Mouse (Mus musculus): ENCODE measurements around the gene Bcl7b.

Gene Bcl7b

DNA sequence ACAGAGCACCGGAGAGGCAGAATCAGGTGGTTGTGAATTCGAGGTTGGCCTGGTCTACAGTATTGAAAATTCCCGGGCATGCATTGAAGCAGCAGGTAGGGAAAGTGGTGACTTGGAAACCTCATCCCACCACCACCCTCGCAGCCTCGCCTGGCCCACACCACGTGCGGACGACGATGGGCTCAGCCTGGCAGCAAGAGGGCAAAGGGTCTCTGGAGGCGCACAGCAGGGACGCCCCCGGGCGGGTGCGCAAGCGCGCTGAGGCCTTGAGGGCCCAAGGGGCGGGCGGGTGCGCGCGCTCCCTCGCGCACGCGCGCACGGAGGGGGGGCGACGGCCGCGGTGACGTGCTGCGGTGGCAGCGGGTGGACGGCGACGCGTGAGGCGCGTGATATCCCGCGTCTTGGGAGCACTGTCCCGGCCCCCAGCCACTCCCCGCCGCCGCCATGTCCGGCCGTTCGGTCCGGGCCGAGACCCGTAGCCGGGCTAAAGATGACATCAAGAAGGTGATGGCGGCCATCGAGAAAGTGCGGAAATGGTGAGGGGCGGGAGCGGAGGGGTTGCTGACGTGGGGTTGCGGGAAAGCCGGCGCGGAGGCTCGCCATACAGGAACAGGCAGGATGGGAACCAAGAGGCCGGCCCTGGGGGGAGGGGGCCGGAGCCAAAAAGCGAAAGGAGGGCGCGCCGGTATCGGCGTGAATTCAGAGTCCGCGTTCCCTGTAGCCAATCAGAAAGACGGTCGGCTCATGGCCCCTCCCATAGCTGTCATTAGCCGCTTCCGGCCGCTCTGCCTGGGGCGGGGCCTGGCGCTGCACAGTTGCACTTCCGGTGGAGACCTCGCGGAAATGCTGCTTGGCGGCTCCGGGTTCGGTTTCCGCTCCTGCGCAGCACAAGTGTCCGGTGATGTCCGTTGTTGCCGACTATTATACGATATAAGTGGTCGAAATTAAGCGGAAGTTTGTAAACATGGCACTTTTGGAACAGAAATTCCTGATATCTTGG, at the start of gene Bcl7b:
Bcl7b (plus strand) TSS at position 221 of the 1,000 bp plus-strand sequence.
- peak; percentile 88 to 97 for DNase-seq (ENCODE audit: low spot score in 2 of 2)

DNA sequence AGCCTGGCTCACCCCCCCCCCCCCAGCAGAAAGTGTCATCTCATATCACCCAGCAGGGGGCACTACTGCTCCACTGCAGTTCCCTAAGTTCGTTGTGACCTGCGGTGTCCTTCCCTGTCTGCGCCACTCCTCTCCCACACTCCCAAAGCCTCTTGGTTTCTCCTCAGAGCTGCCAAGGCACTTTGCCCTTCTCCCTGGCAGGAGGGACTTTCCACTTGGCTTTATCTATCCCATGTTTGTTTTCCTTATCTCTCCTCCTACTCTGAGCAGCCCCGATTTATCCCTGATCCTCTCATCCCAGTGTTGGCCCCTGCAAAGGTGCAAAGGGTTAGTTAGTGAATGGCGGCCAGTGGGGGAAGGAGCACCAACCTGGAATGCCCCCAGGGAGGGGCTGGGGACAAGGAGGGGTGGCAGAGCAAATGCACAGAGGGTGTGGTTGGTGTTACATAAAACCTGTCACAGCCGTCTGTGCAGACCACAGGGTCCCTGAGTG, 49.4 kb upstream of the Bcl7b start:
- peak; percentile 38 to 69 for DNase-seq (ENCODE audit: low spot score in 2 of 2)

DNA sequence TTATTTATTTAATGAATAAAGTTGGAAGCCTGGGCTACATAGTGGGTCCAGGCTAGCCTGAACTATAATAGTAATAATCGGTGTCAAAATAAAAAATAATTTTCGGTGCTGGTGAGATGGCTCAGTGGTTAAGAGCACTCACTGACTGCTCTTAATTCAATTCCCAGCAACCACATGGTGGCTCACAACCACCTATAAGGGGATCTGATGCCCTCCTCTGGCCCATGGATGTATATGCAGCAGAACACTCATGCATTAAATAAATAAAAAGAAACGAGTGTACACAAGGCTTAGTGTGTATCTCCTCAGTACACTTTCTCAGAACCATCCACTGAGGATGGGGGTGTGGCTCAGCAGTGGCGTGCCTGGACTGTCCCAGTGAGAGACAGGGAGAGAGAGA, 47.3 kb upstream of the Bcl7b start:
- DNase-seq (ENCODE audit: low spot score in 2 of 2), result no peak

DNA sequence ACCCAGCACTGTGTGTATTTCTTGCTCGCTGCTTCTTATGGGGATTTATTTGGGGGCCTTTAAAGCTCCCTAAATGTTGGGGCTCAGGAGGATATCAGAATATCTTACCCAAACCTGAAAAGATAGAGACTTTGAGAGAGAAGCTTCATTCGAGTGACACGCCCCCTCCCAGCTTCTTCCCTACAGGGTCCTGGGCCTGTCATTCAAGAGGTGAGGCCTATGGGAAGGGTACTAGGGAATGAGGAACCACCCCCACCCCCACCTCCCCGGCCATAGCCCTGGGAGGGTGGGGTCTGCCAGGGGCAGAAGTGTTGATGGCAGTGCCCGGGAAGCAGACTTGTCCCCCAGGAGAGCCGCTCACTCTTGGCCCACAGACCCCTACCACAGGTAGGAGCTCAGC, 42.0 kb upstream of the Bcl7b start:
- no peak for DNase-seq (ENCODE audit: low spot score in 2 of 2)

DNA sequence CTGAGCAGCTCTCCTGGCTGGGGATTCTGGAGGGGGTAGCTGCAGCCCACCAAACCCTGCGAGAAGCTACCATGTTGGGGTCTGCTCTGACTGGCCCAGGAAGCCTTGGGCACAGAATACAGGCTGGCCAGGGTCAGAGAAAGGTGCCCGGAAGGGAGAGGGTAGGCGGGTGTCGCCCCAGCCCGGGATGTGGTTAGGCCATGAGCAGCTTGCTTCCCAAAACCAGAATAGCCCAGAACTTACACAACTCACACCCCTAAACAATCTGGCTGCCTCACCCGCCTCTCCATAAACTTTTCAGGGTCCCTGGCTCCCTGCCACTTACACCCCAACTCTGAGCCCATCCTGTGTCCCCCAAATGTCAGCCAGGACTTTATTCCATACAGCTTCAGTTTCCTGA, 40.4 kb upstream of the Bcl7b start:
- DNase-seq (ENCODE audit: low spot score in 2 of 2), result no peak

DNA sequence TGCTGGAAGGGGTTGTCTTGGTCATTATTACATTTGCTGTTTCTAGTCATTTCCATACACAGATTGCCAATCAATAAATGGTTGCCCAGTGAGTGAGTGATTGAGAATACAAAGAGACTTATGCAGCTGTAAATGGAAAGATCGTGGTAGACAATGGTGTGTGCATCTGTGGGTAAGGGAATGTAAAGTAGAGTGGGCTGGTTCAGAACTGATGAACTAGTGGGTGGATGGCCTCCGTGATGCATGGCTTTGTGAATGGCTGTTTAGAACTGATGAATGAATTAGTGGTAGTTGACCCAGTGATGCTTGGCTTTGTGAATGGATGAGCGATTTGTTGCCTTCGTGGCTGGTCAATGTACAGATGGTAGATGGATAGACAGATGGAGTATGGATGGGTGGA, 38.3 kb upstream of the Bcl7b start:
- DNase-seq (ENCODE audit: low spot score in 2 of 2), result no peak

DNA sequence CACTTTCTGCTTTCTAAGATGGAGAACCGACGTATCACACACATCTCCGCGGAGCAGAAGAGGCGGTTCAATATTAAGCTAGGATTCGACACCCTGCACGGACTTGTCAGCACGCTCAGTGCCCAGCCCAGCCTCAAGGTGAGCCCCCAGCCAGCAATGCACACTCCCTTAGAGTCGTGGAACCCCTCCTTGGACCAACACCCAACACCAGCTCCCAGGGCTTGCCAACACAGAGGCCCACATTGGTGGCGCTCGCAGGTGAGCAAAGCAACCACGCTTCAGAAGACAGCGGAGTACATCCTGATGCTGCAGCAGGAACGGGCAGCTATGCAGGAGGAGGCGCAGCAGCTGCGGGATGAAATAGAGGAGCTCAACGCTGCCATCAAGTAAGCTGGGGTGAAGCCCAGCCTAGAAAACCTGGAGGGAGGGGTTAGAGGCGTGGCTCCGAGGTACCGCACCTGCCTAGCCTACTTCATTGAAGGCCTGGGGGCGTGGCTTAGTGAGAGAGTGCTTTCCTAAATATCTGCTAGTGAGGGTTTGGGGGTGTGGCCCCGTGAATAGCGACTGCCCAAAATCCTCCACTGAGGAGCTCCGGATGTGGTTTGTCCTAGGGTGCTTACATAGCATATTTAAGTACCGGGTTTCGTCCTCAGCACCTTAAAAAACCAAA, 34.2 kb upstream of the Bcl7b start:
- peak; percentile 16 to 69 for DNase-seq (ENCODE audit: low spot score in 2 of 2)

DNA sequence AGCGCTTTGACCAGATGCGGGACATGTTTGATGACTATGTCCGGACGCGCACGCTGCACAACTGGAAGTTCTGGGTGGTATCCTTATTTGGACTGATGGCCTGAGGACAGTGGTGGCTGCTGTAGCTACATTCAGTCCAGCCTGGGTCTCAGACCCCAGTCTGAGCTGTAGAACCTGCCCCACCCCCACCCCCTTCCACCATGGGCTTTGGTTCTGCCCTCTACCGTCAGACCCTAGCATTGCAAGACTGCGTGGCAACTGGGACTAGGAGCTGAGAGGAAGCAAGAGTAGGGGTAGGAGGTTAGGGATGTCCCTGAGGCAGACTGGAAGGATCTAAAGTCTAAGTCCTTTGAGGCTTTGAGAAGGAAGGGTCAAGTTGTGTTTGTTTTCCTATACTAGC, 33.5 kb upstream of the Bcl7b start:
- peak; percentile 20 to 66 for DNase-seq (ENCODE audit: low spot score in 2 of 2)

DNA sequence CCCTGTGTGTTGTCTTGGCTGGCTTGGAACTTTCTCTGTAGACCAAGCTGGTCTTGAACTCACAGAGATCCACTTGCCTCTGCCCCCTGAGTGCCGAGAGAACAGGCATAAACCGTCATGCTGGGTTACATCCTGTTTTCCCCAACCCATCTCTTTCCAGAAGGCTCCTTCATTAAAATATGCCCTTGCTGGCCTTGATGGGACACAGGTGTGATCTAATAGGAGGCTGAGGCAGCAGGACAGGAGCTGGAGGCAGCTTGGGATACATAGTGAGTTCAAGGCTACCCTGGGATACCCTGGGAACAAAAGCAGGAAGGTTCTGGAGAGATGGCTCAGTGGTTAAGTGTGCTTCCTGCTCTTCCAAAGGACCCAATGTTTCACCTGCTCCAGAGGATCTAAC, 28.2 kb upstream of the Bcl7b start:
- no peak for DNase-seq (ENCODE audit: low spot score in 2 of 2)

DNA sequence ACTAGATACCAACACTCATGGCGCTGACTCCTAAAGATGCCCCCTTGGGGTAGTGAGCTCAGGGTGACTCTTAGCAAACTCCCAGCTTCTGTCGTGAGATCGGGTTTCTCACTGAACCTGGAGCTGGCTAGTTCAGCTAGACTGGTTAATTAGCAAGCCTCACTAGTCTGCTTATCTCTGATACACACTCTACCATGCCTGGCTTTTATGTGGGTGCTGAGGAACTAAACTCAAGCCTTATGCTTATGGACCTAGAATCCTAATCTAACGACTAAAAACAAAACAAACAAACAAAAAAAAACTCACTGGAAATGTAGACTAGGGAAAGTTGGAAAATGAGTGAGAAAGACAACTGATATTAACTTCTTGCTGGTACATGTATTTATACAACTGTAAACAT, 23.6 kb upstream of the Bcl7b start:
- DNase-seq (ENCODE audit: low spot score in 2 of 2), result no peak

DNA sequence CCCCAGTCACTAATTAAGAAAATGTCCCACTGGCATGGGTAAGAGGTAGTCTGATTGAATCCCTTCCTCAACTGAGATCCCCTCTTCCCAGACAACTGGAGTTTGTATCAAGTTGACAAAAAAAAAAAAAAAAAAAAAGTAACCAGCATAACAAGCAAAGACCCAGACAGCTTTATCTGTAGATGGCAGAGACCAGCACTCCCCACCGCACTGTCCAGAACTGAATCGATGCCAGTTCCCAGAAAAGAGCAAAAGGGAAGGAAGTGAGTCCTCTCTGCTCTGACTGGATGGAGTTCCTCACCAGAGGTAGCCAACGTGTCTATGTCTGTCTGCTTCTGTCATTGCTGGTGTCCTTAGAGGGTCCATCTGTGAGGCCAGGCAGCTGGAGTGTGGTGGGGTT, 22.6 kb upstream of the Bcl7b start:
- no peak for DNase-seq (ENCODE audit: low spot score in 2 of 2)

DNA sequence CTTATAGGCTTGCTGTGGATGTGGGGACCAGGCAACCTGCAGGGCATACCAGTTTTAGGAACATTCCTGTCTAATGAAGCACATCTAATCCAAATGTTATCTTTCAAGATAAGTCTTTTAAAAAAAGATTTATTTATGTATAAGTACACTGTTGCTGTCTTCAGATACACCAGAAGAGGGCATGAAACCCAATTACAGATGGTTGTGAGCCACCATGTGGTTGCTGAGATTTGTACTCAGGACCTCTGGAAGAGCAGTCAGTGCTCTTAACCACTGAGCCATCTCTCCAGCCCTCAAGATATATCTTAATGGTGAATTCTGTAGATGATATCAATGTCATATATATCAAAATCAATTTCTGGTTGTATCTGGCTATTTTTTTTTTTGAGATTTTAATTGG, 22.1 kb upstream of the Bcl7b start:
- no peak for DNase-seq (ENCODE audit: low spot score in 2 of 2)

DNA sequence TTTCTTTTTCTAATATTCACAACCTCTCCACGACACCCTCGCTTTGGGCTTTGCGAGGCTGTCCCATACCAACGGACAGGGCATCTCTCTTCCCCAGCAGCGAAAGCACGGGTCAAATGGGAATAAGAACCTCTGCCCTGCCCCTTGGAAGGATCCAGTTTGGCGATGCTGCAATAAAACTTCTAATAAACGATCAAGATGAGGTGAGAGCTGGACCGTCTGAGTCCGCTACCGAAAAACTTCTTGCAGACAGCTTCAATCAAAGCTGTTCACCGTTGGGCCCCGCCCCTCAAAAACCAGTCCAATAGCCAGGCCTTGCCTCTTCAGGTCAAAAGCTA, 19.4 kb upstream of the Bcl7b start:
- peak in 1 of 2 experiments; percentile 94 for DNase-seq (ENCODE audit: low spot score in 2 of 2)

DNA sequence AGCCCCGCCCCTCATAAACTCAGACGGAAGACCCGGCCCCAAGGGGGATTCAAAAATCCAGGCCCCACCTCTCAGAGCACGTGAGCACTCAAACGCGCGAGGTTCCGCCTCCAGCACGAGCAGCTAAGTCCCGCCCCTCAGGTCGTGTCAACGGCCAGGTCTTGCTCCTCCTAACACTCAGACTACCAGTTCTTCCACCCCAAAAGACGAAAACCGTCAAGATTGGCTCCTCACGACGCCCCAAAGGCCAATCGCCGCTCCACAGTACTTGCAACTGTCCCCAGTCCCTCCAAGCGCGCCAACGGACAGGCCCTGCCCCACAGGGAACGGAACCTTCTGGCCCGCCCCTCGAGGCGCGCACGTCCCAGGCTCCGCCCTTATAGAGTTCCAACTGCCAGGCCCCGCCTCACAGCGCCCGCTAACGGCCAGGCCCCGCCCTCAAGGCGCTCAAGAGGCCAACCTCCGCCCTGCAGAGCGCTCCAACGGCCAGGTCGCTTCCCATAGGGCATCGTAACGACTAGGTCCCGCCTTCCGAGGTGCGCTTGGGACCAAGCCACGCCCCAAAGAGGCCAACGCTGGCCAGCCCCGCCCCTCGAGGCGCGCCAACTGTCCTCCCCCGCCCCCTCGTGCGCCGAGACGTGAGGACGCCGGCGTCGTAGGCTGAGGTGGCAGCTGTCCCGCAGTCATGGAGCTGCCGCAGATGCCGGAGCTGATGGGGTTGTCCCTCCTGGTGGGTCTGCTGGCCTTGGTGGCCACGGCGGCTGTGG, 18.8 kb upstream of the Bcl7b start, which contains the start of gene Tbl2:
Tbl2 (plus strand) TSS at position 605 of the 767 bp plus-strand sequence.
- DNase-seq (ENCODE audit: low spot score in 2 of 2), result peak; percentile 98 to 99

DNA sequence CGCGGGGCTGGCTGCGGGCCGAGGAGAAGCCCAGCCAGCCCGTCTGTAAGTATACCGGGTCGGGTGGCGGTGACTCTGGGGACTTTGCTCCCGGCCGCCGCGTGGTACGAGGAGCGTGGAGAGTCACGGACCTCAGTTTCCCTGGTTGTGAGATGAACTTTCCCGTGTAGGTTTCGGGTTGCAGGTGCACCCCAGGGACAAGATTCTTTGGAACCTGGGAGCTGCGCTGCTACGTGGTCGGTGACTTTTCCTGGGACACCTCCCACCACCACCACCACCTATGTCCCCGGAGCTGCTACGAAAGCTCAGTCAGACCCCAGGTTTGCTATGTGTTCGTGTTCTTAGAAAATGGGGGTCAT, 18.3 kb upstream of the Bcl7b start:
- no peak for DNase-seq (ENCODE audit: low spot score in 2 of 2)

DNA sequence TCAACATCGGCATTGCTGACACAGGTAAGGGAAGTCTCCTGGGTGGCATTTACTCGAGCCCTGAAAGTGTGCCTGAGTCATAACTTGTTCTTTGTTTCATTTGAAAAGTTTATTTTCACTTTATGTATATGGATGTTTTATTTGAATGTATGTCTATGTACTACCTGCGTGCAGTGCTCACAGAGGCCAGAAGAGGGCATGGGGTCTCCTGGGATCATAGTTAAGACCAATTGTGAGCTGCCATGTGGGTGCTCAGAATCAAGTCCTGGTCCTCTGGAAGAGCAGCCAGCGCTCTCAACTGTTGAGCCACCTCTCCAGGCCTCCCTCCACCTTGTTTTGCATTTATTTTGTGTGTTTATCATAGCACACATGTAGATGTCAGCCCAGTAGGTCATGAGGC, 11.6 kb upstream of the Bcl7b start:
- no peak for DNase-seq (ENCODE audit: low spot score in 2 of 2)

DNA sequence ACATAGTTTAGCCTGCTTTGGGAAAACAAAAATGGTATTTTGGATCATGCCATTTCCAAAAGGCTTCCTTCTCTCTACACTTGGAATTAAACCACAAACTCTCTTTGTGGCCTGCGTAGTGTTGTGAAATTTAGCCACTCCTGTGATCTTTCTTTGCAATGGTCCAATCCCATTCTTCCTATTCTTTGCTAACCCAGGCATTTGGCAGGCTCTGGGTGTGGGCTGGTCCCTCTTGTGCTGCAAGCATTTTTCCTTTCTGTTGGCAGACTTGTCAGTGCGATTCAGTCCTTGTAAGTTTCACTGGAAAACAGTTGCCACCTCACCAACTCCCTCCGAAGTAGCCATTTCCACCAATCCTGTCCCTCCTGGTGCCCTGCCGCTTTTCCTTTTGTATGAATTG, 6.9 kb upstream of the Bcl7b start:
- DNase-seq (ENCODE audit: low spot score in 2 of 2), result no peak

DNA sequence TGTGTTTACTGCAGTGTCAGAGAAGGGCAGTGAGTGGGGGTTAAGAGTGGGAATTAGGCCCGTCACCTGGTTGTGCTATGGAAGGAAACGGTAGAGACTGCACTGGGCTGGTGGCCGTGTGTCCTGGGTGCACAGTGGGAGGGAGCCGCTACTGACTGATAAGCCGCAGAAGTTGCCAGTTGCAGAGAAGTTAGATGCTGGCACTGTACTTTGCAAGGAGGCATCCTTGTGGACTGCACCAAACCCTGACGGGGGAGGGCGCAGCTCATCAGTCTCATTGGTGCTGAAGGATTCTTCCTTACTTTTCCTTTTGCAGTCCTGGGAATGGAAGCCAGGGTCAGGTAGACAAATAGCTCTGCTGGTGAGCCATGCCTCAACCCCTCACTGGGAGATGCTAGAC, 6.4 kb upstream of the Bcl7b start:
- DNase-seq (ENCODE audit: low spot score in 2 of 2), result no peak

DNA sequence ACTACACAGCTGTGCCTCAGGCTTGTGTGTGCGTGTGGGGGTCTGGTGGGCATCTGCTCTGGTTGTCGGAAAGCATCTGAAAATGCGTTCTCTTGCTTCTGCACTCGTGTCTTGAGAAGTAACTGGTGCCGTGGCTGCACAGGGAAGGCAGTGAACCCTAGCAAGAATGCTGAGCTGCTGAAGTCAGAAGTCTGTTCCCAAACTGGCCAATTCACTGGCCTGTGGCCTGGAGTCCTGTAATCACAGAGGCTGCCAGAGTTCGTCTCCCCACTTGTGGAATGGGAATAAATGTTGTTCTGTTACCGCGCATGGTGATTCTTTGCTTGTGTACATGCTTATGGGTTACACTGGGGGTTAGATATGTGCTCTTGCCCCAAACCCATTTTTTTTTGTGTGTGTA, 5.7 kb upstream of the Bcl7b start:
- DNase-seq (ENCODE audit: low spot score in 2 of 2), result no peak

DNA sequence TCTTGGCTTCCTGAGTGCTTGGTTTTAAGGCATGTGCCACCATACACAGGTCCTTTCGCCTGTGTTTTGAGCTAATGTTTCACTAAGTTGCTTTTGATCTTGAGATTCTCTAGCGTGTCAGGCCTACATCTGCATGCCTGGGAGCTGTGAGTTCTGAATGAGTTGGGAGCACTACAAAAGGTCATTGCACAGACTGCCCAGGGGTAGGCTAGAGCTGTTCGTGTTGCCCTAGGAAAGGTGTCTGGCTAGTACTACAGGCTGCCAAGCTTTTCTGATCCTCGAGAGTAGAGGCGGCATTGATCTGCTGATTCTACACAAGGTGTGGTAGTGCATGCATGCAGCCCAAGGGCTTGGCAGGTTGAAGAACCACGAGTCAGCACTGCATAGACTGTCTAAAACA, 5.3 kb upstream of the Bcl7b start:
- DNase-seq (ENCODE audit: low spot score in 2 of 2), result no peak

DNA sequence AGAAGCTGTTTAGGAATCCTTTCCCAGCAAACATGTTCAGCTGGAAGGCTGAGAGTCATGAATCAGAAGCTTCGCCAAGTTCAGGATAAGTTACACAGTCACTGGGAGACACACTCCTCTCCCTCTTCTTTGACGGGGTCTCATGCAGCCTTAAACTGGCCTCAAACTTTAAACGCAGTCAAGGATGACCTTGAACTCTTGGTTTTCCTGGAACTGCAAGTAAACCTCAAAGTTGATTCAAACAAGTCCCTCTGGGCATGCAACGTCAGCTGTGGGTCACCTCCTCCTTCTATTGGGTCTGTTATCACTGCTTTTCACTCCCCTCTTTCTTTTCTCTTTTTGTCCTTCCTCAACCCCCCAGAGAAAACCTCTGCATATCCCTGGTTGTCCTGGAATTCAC, 1.2 kb upstream of the Bcl7b start:
- DNase-seq (ENCODE audit: low spot score in 2 of 2), result no peak

DNA sequence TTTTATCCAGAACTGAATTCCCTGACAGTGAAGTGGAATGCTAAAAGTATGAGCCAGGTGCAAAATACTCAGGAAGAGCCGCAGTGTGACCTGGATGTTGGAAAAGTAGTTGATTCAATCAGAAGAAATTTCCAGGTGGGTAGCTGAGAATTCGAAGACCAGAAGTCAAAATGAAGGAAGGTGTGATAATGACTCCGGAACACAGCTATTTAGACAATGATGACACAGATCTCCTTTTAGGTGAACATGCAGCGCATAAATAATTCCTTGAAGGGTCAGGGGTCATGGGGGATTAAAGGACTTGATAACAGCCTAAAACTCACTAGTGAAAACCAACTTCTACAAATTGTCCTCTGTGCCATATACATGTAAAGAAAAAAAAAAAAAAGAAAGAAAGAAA, 614 bp upstream of the Bcl7b start:
- no peak for DNase-seq (ENCODE audit: low spot score in 2 of 2)

Measured in spleen, postnatal 10 days (tissue).